ENCODE assay signal across 8 mouse cellular contexts in the genomic region with DNA sequence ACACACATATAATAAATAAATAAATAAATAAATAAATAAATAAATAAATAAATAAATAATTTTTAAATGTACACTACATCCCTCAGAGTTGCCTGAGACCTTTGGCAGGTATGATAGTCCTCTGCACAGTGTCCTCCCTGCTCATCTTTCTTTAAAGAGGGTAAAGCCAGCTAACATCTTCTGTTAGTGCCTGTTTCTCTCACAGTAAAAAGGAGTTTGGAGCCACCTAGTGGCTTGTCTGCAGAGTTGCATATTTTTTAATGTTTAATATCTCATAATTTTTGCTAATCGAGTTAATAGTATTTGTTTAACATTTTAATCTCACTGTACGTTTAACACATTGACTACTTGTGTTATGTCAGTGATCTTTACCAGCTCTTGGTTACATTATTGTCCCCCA.
DNase-seq lines count a peak whose midpoint lies in the region; ATAC-seq and TF ChIP-seq lines count a peak whose summit lies in the region.

No protein-coding gene starts in this region.

- peak; percentile 10 to 29 for DNase-seq in heart, postnatal 14 days
- peak; percentile 49 for DNase-seq in embryonic facial prominence, embryonic 14.5 days (ENCODE audit: low spot score)
- no peak for DNase-seq in urinary bladder, postnatal 14 days (ENCODE audit: low spot score)
- no peak for DNase-seq in gastrocnemius, adult 18-20 months (ENCODE audit: low spot score)

- intact Hi-C loops in heart, postnatal 14 days (cut with DNase I), result loop anchor here (5.0 kb wide), 1 partner anchor 1809 kb away; no protein-coding TSS in a partner anchor

- H3K36me3 ChIP-seq in heart, embryonic 11.5 days (ENCODE audit: control insufficient read depth, insufficient read depth, low read length), result no peaks in the 10 kb centered on the region
- H3K36me3 ChIP-seq in E14TG2a.4 (ENCODE audit: insufficient read depth, low read length), result no peaks in the 10 kb centered on the region
- no peaks in the 10 kb centered on the region for H3K36me3 ChIP-seq in embryonic facial prominence, embryonic 14.5 days (ENCODE audit: control insufficient read depth, insufficient read depth, low read length)
- no peaks in the 10 kb centered on the region for H3K36me3 ChIP-seq in midbrain, embryonic 12.5 days

- no peak overlapping the region for H3K4me3 ChIP-seq in heart, embryonic 11.5 days (ENCODE audit: low read depth, low read length)
- no peak overlapping the region for H3K4me3 ChIP-seq in E14TG2a.4 (replicated peaks; ENCODE audit: low read length)
- H3K4me3 ChIP-seq in embryonic facial prominence, embryonic 14.5 days (ENCODE audit: low read depth, low read length), result no peak overlapping the region
- no peak overlapping the region for H3K4me3 ChIP-seq in midbrain, embryonic 12.5 days

- no peak overlapping the region for H3K4me2 ChIP-seq in heart, embryonic 11.5 days
- H3K4me2 ChIP-seq in embryonic facial prominence, embryonic 14.5 days (ENCODE audit: low read depth, low read length), result no peak overlapping the region
- no peak overlapping the region for H3K4me2 ChIP-seq in midbrain, embryonic 12.5 days (replicated peaks)

- H3K4me1 ChIP-seq in heart, embryonic 11.5 days (ENCODE audit: control insufficient read depth, insufficient read depth, low read length), result no peaks in the 10 kb centered on the region
- peaks cover 7% of the 10 kb centered on the region; the same call in 1 of the 2 replicates for H3K4me1 ChIP-seq in E14TG2a.4 (replicated peaks; ENCODE audit: low read depth, low read length)
- no peaks in the 10 kb centered on the region for H3K4me1 ChIP-seq in embryonic facial prominence, embryonic 14.5 days (ENCODE audit: control insufficient read depth, insufficient read depth, low read length)
- H3K4me1 ChIP-seq in midbrain, embryonic 12.5 days, result no peaks in the 10 kb centered on the region

- 8% methylated on average over 2 of the region's 2 CpGs for WGBS in heart, embryonic 11.5 days (ENCODE audit: insufficient replicate concordance)
- WGBS in embryonic facial prominence, embryonic 14.5 days, result 6% methylated on average over 2 of the region's 2 CpGs
- 17% methylated on average over 2 of the region's 2 CpGs for WGBS in midbrain, embryonic 12.5 days

- ATAC-seq in heart, embryonic 11.5 days (replicated peaks; ENCODE audit: insufficient number of reproducible peaks, low FRiP score, low TSS enrichment), result no peak
- no peak for ATAC-seq in embryonic facial prominence, embryonic 14.5 days (ENCODE audit: low read depth)
- ATAC-seq in midbrain, embryonic 12.5 days (ENCODE audit: low FRiP score, low read depth), result peak; percentile 73
- ATAC-seq in frontal cortex, adult (ENCODE audit: low TSS enrichment), result no peak

- H3K9ac ChIP-seq in heart, embryonic 11.5 days (ENCODE audit: low read depth, low read length), result no peak overlapping the region
- no peak overlapping the region for H3K9ac ChIP-seq in embryonic facial prominence, embryonic 14.5 days (ENCODE audit: low read depth, low read length)
- no peak overlapping the region for H3K9ac ChIP-seq in midbrain, embryonic 12.5 days (replicated peaks)

- TF ChIP-seq CTCF in E14TG2a.4 (conservative IDR thresholded peaks at IDR 0.05; ENCODE audit: low read length), result peak; percentile 53

- H3K27ac ChIP-seq in heart, embryonic 11.5 days (ENCODE audit: low read depth, low read length), result no peak overlapping the region
- no peak overlapping the region for H3K27ac ChIP-seq in embryonic facial prominence, embryonic 14.5 days (replicated peaks; ENCODE audit: low read depth, low read length)
- H3K27ac ChIP-seq in midbrain, embryonic 12.5 days (replicated peaks), result no peak overlapping the region

- no peaks in the 10 kb centered on the region for H3K9me3 ChIP-seq in heart, embryonic 11.5 days (replicated peaks; ENCODE audit: control insufficient read depth, low read length)
- no peaks in the 10 kb centered on the region for H3K9me3 ChIP-seq in E14TG2a.4 (ENCODE audit: low read length)
- no peaks in the 10 kb centered on the region for H3K9me3 ChIP-seq in embryonic facial prominence, embryonic 14.5 days (ENCODE audit: control insufficient read depth, low read length)
- no peaks in the 10 kb centered on the region for H3K9me3 ChIP-seq in midbrain, embryonic 12.5 days

- H3K27me3 ChIP-seq in heart, embryonic 11.5 days (ENCODE audit: control insufficient read depth, insufficient read depth, low read length), result no peaks in the 10 kb centered on the region
- no peaks in the 10 kb centered on the region for H3K27me3 ChIP-seq in E14TG2a.4 (ENCODE audit: insufficient read depth, low read length)
- no peaks in the 10 kb centered on the region for H3K27me3 ChIP-seq in embryonic facial prominence, embryonic 14.5 days (replicated peaks; ENCODE audit: control insufficient read depth, insufficient read depth, low read length)
- peaks cover 3% of the 10 kb centered on the region; the same call in 1 of the 2 replicates for H3K27me3 ChIP-seq in midbrain, embryonic 12.5 days

Comparison
In these comparisons a context has a peak if more than half of its experiments do, and no peak if none do; other contexts are left out.
1. DNase-seq: peak in heart, postnatal 14 days (2 of 2) and embryonic facial prominence, embryonic 14.5 days (single experiment); none in urinary bladder, postnatal 14 days (single experiment) and gastrocnemius, adult 18-20 months (single experiment).